Mouse (Mus musculus) cerebellum, postnatal 36 days (tissue): ENCODE results near the gene Trp53rkb.

Experiments
- DNase-seq, 2 experiments: peaks; one replicate each; pipeline ENCODE4 v3.0.0; 2021 to 2022; ENCODE audit warnings: mixed read lengths in 2 of 2

The Trp53rkb gene

GRCm38 (mm10) chr2:166799615-166800472, 7.5 kb downstream of the Trp53rkb start:
- DNase-seq = no peak

GRCm38 (mm10) chr2:166800473-166800857, 8.1 kb downstream of the Trp53rkb start:
- no peak for DNase-seq

DNA sequence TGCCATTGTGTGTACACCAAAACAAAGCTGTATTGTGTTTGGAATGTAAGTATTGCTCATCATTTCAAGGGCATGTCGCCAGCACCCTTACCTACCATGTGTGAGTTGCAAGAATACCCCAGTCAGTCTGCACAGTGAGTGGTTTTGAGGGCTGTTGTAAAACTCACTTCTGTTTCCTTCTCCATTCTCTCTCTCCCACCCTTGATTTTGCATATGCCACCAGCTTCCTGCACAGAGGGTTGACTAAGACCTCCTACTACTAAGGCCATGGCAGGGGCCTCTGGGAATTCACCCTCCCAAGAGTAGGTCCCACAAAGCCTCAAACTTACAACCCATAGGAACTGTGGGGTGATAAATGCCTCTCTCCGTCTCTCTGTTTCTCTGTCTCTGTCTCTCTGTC, 9.1 kb downstream of the Trp53rkb start:
- DNase-seq = no peak

GRCm38 (mm10) chr2:166803298-166803697, 11.0 kb downstream of the Trp53rkb start:
- no peak for DNase-seq

- DNase-seq = peak; percentile 86 to 94
These were observed 13.2 kb downstream of the Trp53rkb start, which contains the start of gene Arfgef2 for GRCm38 (mm10) chr2:166805250-166806172. Gene Arfgef2 (plus strand): TSS chr2:166805588.

DNA sequence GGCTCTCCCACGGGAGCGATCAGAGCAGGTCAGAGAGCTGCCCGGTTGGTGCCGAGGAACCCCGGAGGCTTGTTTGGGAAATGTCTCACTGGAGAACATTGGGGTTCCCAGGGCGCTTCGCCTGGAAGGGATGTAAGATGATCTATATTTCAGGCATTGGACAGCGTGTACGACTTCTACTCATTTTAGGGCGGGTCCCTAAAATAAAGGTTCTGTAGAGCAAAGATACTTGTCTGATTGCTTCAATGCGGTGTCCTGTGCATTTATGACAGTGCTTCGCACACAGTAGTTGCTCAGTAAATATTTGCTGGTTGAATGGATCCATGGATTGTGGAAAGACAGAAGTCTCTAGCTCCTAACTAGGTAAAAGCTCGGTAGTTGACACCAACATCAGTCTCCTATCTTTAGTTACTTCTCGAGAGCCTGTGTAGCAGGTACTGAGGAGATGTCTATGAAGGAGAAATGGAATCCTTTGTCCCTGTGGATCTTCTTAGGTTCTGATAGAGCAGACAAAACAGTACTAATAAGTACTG, 13.9 kb downstream of the Trp53rkb start:
- DNase-seq = no peak

GRCm38 (mm10) chr2:166806813-166807212, 14.5 kb downstream of the Trp53rkb start:
- no peak for DNase-seq

DNA sequence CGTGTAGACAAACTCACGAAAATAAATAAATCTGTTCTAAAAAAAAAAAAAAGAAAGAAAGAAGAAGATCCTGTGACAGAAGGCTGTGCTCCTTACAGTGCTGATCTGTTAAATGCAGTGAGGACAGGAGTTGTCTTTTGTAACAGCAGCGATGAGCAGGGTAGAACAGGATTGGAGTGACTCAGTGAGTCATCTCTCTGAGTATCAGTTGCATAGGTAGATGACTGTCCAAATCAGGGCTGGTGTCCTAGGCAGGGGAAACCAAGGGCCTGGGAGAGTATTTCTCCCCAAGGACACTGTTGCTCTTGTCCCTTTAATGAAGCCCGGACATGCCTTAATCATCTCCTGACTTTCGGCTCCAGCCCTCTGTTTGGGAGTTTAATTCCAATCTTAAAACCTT, 17.2 kb downstream of the Trp53rkb start:
- no peak for DNase-seq

GRCm38 (mm10) chr2:166810821-166811220, 18.5 kb downstream of the Trp53rkb start:
- no peak for DNase-seq

- DNase-seq = no peak
These were observed 26.3 kb downstream of the Trp53rkb start for GRCm38 (mm10) chr2:166818463-166819143.

GRCm38 (mm10) chr2:166819849-166820248, 27.5 kb downstream of the Trp53rkb start:
- DNase-seq = no peak

GRCm38 (mm10) chr2:166820844-166821243, 28.5 kb downstream of the Trp53rkb start:
- no peak for DNase-seq

DNA sequence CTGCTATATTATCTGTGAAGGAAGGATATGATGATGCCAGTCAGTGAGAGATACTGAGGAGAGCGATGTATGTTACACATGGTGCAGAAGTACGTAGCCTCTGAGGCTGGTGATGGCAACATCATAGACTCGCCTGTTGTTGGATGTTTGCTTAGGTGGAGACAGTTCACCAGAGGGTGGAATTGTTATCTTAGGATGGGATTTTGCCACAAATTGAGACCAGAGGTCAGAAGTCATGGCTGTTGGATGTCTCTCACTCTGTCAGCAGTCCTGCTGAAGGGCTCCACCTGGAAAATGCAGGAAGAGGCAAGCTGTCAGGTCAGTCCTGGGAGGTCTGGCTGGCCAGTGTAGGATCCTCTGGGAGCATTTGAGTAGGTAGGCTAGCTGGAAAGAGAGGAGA, 29.1 kb downstream of the Trp53rkb start:
- DNase-seq = no peak

DNA sequence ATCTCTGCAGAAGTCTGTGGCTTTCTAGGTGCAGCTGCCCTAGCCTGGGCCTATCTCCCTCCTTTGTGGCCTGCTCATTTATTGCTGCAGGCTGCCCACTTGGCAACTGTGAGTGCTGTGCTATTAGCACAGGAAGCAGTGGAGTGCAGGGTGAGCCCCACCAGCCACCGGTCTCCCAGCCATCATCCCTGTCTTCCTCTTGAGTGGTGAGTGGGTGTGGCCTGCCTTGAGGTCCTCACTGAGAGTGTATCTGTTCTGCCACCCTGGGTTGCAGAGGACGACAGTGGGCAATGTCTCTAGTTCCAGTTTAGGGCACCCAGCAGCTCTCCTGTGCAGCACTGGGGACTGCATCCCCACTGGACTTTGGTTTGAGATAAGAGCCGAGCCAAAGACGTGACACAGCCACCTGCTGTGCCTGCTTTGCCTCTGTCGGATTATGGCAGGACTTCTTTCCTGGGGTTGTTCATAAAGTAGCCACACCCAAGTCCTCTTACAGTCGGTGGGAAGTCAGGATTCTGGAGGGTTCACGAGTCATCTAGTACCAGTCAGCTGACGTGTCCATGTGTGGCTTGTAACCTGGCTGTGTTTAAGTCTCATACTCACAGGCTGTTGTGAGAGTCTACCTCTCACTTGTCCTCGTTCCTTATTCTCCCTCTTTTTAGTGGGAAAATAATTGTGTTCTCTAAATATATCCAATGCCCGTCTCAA, 29.9 kb downstream of the Trp53rkb start:
- no peak for DNase-seq

DNA sequence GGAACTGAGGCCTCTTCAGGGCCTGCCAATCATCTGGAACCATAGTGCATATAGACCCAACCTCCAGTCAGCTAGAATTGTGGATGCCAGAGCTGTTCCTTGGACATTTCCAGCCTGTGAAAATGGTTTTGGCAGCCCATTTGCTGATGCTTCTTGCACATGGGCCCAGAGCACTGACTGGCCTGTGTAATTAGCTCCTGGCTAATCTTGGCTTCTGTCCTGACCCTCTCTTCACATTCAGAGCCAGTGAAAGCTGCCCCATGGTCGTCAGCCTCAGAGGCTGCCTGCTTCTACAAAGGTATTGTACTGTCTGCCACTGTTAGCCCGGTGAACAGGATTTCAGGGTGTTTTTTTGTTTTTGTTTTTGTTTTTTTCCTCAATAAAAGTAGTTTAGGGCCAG, 30.6 kb downstream of the Trp53rkb start:
- DNase-seq = no peak

DNA sequence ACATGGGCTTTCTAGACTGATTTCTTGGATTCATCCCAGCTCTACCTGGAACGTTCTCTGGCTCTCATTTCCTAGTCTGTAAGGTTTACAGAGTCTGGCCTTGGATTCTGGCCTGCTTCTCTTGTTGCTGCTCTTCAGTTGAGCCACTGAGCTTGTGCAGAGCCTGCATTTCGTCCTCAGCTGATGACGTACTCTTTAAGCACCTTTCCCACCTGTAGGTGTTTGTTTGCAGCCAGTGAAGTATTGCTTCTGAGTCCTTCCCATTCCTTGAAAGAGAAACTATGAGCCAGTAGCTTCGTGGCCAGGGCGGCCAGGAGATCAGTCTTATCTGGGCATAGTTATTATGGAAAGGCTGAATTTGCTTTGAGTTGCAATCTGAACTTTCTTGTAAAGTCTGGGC, 32.1 kb downstream of the Trp53rkb start:
- no peak for DNase-seq

GRCm38 (mm10) chr2:166824998-166825397, 32.7 kb downstream of the Trp53rkb start:
- no peak for DNase-seq

DNA sequence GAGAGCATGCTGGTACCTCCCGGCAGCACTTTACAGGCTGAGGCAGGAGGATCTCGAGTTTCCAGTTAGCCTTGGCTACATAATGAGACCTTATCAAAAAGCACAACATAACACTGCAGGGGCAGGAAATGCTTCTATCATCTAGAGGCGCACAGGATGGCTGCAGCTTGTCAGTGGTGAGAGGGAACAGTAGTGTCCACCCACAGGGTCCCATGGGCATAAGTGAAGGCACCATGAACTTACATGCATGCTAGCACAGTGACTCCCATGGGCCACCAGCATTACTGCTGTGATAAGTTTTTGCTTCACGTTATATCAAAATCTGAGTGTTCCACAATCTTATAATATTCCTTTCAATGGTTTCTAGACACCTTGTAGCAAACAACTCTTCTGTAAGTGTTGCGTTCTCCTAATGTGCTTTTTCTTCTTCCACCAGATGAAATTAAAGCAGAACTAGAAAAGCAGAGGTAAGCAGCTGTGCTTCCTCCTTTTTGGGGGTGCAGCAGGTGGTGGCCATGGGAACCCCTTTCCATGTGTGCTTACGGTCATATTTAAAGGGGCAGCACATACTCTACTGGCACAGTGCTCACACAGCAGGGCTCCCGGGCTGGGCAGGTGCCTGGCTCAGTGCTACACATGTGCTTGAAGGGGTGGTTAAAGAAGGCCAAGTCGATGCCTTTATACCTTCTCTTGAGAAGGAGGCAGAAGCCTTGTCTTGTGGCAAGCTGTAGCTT, 34.3 kb downstream of the Trp53rkb start:
- DNase-seq = no peak

DNA sequence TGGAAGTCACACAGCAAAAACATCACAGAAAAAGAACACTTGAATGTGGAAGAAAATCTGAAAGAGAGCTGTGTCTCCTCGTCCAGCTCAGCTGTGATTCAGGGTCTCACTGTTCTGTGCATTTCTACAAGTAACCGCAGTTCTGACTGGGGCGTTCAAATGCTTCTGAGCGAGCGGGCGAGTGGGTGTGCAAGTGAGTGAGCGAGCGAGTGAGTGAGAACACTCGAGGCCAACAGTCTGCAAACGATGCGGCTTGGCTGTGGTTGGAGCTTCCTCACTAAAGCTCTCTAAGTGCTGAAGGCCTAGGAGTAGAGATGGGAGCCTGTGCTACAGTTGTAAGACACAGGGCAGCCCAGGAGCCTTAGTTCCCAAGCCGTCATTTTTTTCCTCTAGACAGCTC, 36.0 kb downstream of the Trp53rkb start:
- DNase-seq = no peak

GRCm38 (mm10) chr2:166830350-166830749, 38.0 kb downstream of the Trp53rkb start:
- DNase-seq = no peak

- no peak for DNase-seq
These were observed 41.8 kb downstream of the Trp53rkb start for GRCm38 (mm10) chr2:166834091-166834490.
